23 mouse cellular contexts compared by ENCODE assay signal in genomic region chr16:67030918-67031317, GRCm38 (mm10).
"Had no signal": no experiment of that assay in that cellular context is flagged by ENCODE, and none has a peak within 500 bp of the region (broad histone marks: within the 10 kb centered on the region; RNA-seq: fewer than 3 reads in every experiment).

No protein-coding gene starts in this region.

- H3K9ac ChIP-seq: liver, embryonic 14.5 days; liver, postnatal 0 days; lung, embryonic 14.5 days; midbrain, embryonic 12.5 days; neural tube, embryonic 12.5 days had no signal

- H3K9me3 ChIP-seq: midbrain, embryonic 12.5 days; neural tube, embryonic 12.5 days had no signal

- DNase-seq: kidney, adult 2 months; kidney, postnatal 25 days; layer of hippocampus, adult 9-11 months; layer of hippocampus, postnatal 36 days; liver, postnatal 0 days; lung, embryonic 14.5 days; right cerebral cortex, adult 18-20 months; right cerebral cortex, postnatal 14 days; right cerebral cortex, postnatal 4 days; thymus, adult 2 months; thymus, postnatal 14 days; thymus, postnatal 4 days had no signal

- ATAC-seq: intestine, postnatal 0 days; liver, postnatal 0 days; lung, postnatal 0 days; midbrain, embryonic 16.5 days had no signal

- H3K27me3 ChIP-seq: midbrain, embryonic 12.5 days; neural tube, embryonic 12.5 days had no signal

- H3K27ac ChIP-seq: kidney, postnatal 0 days; layer of hippocampus, adult 2 months; left cerebral cortex, adult 2 months; liver, embryonic 14.5 days; macrophage; midbrain, embryonic 12.5 days; neural tube, embryonic 12.5 days; stomach, postnatal 0 days had no signal

- H3K4me3 ChIP-seq: layer of hippocampus, adult 2 months; left cerebral cortex, adult 2 months; midbrain, embryonic 12.5 days; neural tube, embryonic 12.5 days had no signal

- H3K36me3 ChIP-seq: midbrain, embryonic 12.5 days; neural tube, embryonic 12.5 days had no signal

- H3K4me1 ChIP-seq: midbrain, embryonic 12.5 days; neural tube, embryonic 12.5 days had no signal

- H3K4me2 ChIP-seq: lung, embryonic 14.5 days; midbrain, embryonic 12.5 days; neural tube, embryonic 12.5 days had no signal
